Mouse (Mus musculus) mouse embryonic stem cell (cell line): ENCODE data around the gene Tex19.2.
"Not testable (repeated sequence)": the region's sequence is repeated elsewhere in the genome, so short reads cannot be mapped to it uniquely, and the experiment has no call there.

Experiments used
- in situ Hi-C, 2 experiments: fragments of 300-500 bp; cut with MboI; formaldehyde crosslinking; loops; 1 replicate in 1 of 2; 3 replicates in 1 of 2; pipeline ENCODE4 v1.14.3; 2019 to 2020; ENCODE audit warnings: low sequenced_read_pairs in 2 of 2, low pct_unique_long_range_greater_than_20kb in 1 of 2, mixed read lengths in 1 of 2; ENCODE audit not compliant: unreplicated experiment in 1 of 2

Tex19.2 gene

GRCm38 (mm10) chr11:121121151-121121550 lies 2.7 kb upstream of the Tex19.2 start:
- in situ Hi-C loops = loop anchor here in 1 of 2 experiments (10.0 kb wide), 1 partner anchor 56 kb away; the partner anchor contains the start of gene Sectm1b

GRCm38 (mm10) chr11:121118106-121118505 lies 371 bp downstream of the Tex19.2 start:
- in situ Hi-C loops = no loop called here

- in situ Hi-C loops = no loop called here
Measured at GRCm38 (mm10) chr11:121112091-121112775, 6.2 kb downstream of the Tex19.2 start.

- in situ Hi-C loops = no loop called here
Measured at GRCm38 (mm10) chr11:121111601-121112000, 6.9 kb downstream of the Tex19.2 start.

GRCm38 (mm10) chr11:121111051-121111450 lies 7.4 kb downstream of the Tex19.2 start:
- in situ Hi-C loops = no loop called here

- in situ Hi-C loops = no loop called here
Measured at GRCm38 (mm10) chr11:121109986-121110385, 8.5 kb downstream of the Tex19.2 start.

GRCm38 (mm10) chr11:121108061-121108460 lies 10.4 kb downstream of the Tex19.2 start:
- in situ Hi-C loops = no loop called here

- in situ Hi-C loops = not testable (repeated sequence)
Measured at GRCm38 (mm10) chr11:121107242-121107641, 11.2 kb downstream of the Tex19.2 start.

- in situ Hi-C loops = no loop called here
Measured at GRCm38 (mm10) chr11:121101124-121101805, 17.2 kb downstream of the Tex19.2 start.

GRCm38 (mm10) chr11:121100692-121101091 lies 17.8 kb downstream of the Tex19.2 start:
- in situ Hi-C loops = no loop called here

GRCm38 (mm10) chr11:121099762-121100161 lies 18.7 kb downstream of the Tex19.2 start:
- in situ Hi-C loops = no loop called here

- in situ Hi-C loops = no loop called here
Measured at GRCm38 (mm10) chr11:121092606-121093585, 25.6 kb downstream of the Tex19.2 start.

- in situ Hi-C loops = no loop called here
Measured at GRCm38 (mm10) chr11:121090943-121091342, 27.5 kb downstream of the Tex19.2 start.

- in situ Hi-C loops = no loop called here
Measured at GRCm38 (mm10) chr11:121089756-121090546, 28.5 kb downstream of the Tex19.2 start.

GRCm38 (mm10) chr11:121088997-121089396 lies 29.5 kb downstream of the Tex19.2 start:
- in situ Hi-C loops = no loop called here

GRCm38 (mm10) chr11:121086296-121086695 lies 32.2 kb downstream of the Tex19.2 start:
- in situ Hi-C loops = no loop called here

GRCm38 (mm10) chr11:121085181-121085580 lies 33.3 kb downstream of the Tex19.2 start:
- in situ Hi-C loops = no loop called here

- in situ Hi-C loops = no loop called here
Measured at GRCm38 (mm10) chr11:121082857-121083500, 35.5 kb downstream of the Tex19.2 start.
